Mouse (Mus musculus) cerebellum, postnatal 36 days (tissue): ENCODE measurements at regions not wholly inside any gene's neighbourhood (a gene's known extent, or its start where the extent isn't known, plus 50 kb on each side); places are given as distances from the start of the nearest gene placed in this dataset.
"Not testable (repeated sequence)": the region's sequence is repeated elsewhere in the genome, so short reads cannot be mapped to it uniquely, and the experiment has no call there.

Experiments
- DNase-seq, 2 experiments: peaks; one replicate each; pipeline ENCODE4 v3.0.0; 2021 to 2022; ENCODE audit warnings: mixed read lengths in 2 of 2

DNA sequence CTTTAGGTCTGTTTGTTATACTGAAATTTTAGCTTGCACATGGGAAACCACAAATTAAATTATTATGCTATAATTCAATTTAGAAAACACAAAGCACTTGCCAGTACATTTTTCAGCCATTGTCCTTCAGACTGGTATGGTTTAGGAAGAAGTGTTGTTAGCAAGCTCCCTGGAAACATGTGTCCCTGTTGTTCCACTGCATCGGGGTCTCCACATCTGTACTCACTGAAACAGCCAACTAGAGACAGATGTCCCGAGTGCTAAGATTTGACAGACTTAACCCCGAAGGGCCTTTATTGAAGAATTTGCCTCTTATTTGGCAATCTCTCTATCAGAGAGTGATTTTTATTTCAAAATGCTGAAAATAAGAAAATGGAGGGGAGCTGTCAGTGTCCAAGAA is 362.6 kb downstream of the Rfpl4b start:
- DNase-seq = no peak

DNA sequence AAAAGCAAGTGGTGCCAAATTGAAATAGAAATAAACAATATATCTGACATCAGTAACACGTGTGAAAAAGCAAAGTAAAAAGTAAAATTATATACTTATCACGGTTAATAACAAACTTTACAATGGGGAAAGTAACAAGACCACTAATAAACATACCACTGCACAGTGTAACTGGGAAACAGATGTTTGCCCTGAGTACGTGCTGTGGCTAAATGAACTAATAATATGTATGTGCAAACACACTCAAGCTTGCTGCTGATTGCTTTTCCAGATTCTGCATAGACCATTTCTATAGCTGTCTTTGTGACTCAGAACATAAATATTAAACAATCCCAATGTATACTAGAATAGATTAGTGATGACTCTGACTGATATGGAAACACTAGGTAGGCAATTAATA is 363.2 kb downstream of the Rfpl4b start:
- no peak for DNase-seq

DNA sequence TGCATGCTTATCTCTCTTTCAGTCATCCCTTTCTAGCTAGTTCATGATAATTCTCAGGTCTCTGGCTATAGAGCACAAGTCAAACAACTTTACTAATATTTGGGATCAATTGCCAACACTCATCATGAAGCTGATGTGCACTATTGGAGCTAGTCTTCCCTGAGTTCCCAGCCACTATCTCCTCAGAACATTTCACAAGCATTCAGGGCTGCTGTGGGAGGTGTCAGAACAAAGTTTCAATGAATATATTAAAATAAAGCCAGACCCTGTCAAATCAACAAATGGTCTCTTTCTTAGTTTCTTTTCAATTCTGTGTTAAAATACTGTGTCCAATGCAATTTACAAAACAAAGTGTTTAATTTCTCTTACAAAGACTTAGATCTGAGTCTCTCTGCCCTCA is 364.8 kb downstream of the Rfpl4b start:
- no peak for DNase-seq

DNA sequence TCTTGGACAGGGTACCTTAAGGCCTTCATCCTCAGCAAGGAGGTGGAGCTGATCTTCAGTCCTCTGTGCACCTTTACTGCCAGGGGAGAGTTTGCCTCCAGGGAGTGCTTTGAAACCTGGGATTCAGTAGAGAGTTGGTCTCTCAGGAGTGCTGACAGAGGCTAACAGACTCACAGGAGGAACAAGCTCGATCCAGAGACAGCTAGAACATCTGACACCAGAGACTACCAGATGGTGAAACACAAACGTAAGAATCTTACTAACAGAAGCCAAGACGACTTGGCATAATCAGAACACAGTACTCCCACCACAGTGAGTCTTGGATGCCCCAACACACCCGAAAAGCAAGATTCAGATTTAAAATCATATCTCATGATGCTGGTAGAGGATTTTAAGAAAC is 372.3 kb downstream of the Rfpl4b start:
- DNase-seq = no peak

DNA sequence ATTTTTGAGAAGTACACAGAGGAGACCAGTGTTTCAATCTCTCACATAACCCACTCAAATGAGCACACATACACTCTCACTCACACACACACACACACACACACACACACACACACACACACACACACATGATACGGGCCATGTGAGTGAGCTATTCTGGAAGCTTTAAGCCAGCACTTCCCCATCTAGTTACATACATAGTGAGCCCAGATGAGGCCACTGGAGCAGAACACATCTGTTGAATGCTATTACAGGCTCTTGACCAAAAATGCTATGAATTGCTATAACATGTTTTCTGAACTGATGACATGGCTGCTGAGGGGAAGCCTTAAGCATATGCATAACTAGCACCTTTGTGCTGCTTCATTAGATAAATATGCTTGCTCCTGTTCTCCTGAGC is 373.9 kb downstream of the Rfpl4b start:
- DNase-seq = no peak

DNA sequence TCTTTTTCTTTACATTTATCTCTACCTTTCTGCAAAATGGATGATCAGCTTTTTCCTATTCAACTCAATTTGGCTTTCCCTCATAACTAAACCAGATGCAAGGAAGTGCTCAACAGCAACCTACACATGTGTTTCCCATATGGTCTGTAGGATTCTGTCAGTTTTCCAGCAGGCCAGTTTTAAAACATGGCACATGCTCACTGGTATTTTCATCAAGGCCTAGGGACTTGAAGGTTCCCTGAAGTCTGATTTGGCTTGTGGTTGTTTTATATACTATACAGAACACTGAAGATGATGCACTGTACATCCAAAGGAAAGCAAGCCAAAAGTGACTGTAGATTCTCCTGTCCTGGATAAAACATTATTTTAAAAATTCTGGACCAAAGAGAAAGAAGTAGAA is 374.3 kb downstream of the Rfpl4b start:
- DNase-seq = no peak

DNA sequence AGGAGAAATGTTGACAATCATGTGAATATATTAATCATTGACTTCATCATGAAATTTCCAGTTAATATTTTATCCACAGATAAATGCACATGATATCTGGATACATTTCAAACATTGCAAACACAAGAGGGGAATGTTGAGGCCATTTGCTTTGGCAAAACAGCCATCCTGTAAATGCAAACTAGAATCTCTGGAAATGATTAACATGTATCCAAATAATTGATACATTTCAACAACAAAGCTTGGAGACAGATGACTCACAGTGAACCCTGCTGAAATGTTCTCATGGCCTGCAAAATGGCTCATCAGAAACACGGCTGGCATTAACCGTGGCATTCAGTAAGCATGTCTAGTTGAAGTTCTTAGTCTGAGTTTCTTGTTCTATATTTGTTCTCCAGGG is 382.3 kb downstream of the Rfpl4b start:
- DNase-seq = no peak

DNA sequence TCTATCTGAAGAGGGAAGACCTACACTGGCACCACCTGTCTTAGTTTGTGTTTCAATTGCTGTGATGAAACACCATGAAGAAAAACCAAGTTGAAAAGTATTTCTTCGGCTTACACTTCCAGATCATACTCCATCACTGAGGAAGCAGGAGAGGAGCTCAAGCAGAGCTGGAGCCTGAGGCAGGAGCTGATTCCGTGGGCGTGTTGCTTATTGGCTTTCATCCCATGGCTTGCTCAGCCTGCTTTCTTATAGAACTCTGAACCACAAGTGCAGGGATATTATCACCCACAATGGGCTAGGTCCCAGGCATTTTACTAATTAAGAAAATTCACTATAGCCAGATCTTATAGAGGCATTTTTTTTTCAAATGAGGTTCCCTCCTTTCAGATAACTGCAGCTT is 384.7 kb downstream of the Rfpl4b start:
- DNase-seq = no peak

DNA sequence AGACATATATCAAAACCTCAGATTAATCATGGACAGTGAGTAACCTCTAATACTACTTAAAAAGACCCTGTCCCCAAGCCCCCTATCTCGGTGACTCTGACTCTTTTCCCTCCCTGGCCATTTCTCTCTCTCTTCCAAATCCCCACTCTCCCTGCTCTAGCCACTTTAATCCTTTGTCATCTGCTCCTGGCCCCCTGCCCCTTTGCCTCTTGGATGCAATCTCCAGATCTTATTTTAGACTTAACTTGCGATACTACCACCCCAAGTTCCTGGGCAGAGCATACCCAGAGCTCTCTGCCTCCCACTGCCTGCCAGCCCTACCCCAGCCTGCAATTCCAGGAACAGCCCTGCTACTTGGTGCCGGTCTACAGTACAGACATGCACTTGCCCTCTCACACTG is 400.0 kb downstream of the Rfpl4b start:
- DNase-seq = no peak

DNA sequence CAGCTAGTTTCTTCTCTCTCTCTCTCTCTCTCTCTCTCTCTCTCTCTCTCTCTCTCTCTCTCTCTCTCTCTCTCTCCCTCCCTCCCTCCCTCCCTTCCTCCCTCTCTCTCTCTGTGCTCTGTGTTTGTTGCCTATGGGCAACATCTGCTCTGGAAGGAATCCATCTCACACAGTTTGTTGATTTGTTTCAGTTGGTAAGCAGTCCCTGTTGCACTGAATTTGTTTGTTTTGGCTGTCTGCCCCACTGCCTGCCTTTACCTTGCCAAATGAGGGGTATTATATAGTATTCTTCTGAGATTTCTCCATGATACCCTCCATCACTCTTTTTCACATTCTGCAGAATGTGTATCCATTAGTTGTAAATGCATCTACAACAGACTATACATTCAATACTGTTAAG is 401.8 kb downstream of the Rfpl4b start:
- DNase-seq = no peak

DNA sequence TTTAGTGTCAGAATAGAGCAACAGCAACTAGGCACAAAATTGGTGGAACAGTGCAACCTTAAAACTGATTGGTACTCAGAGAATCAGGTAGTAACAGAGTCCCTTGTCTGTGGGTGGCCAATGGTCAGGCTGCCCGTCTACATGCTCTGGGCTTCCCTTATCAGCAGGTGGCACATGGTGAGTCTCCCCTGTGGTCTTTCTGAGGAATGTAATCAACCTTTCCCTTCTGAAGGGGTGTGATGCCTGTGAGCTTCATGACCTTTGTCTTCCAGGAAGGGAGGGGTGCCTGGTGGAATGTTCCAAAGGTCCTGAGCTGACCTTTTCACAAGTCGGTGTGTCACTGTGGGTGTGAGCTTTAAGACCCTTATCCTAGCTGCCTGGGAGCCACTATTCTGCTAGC is 438.4 kb downstream of the Rfpl4b start:
- DNase-seq = no peak

DNA sequence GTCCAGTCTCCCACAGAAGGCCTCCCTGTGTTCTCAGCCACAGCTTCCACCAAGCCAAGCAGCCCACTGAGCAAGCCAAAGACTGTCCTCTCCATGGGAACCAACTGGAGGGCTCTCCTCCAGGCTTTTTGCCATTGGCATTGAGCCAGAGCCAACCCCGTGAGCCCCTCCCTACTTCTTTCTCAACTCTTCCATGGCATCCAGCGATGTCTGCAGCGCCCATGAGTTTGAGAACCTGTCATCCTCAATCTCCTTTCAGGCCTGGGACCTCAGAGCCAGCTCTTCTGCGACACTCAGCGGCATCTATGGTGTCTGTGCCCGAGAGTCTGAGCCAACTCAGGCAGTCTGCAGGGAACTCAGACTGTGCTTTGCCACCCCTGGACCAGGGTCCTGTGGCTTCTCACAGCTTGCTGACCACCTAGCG is 439.7 kb downstream of the Rfpl4b start:
- peak; percentile 17 to 30 for DNase-seq

DNA sequence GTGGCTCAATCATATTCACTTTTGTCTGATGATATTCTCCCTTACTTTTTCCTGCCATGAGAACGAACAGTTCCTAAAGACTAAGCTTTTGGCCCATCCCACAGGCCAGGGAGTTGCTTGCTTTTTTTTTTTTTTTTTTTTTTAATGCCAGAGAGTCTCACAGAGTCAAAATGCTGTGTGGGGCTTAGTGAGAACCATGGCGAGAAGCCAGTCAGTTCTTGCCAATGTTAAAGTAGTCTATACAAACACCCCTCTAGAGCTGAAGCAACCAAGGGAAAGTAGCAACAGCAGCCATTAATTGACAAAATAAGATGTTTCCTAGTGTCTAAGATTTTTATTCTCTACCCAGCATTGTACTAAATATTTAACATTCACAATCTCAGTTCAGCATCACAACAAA is 441.2 kb downstream of the Rfpl4b start:
- DNase-seq = no peak

DNA sequence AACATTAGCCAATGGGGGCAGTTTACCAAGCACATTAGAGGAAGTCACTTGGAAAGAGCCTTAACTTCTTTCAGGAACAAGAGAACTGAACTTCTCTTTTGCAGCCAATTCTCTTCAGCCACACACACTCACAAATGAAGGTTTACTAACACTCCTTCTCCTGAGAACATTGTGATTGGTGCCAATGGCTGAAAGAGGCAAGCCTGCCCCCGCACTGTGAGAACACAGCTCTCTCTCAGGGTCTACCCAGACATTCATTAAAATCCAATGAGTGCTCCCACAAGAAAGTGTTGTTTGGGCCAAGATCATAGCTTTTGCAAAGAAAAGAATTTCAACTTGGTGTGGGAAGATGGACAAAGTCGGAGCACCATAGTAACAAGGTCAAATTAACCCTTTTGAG is 454.8 kb downstream of the Rfpl4b start:
- no peak for DNase-seq

DNA sequence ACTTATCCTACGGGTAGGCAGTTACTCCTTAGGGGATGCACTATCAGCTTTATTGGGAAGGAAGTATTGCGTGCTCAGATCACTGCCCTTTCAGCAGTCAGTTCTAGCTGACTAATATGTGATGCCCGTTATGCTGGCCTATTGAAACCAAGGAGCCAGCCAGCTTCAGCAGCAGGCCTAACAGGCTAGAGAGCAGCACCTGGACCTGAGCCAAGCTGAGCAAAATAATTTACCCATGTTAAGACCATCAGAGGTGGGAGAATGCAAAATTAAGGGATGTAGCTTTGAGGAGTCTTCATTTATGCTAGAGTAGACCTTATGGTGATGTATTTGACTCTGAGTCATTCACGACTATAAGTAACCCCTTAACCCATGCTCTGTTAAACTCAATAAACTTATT is 456.7 kb downstream of the Rfpl4b start:
- DNase-seq = no peak

DNA sequence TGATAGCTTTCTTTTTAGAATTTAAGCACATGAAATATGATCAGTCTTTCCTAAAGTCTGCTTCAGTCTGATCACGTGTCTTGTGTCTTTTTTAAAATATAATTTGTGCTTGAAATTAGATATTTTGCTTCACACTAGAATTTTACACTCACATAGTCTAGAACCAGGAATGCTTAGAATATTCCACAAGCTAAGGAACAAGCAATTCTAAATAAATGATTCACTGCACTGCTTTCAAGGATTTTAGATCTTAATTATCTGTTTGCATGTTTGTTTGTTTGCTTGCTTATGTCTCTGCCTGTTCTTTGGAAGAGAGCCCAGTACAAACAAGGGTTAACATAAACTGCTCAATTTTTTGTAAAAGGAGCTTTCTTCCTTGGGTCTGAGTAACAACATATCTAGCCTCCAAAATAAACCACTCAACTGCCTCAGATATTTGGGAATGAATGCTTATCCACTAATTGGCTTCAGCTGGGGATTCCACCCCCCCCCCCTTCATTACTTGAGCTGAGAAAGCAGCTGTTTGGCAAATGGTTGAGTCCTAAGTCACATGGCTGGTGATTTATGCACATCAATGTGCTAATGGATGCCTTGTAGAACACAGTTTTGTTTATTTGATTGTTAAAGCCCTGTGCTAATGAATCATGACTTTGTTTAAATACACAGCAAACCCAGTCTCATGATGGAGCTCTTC is 463.9 kb downstream of the Rfpl4b start:
- no peak for DNase-seq

DNA sequence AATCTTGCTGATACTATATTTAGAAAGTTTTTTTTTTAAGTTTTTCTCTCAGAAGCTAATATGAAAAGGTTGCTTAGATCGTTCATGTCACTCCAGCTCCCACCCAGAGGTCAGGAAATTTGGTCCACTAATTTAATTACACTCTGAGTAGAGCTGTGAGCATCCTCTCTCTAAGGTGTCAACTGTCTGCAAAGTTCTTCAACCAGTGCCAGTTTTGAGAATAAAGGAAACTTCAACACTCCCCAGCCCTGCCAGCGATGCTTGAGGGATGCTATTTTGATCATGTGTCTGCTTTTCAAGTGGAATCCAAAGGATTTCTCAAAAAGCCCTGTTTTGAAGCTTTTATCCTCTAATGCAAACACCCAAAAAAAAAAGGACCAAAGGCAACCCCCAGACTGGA is 467.6 kb downstream of the Rfpl4b start:
- no peak for DNase-seq

DNA sequence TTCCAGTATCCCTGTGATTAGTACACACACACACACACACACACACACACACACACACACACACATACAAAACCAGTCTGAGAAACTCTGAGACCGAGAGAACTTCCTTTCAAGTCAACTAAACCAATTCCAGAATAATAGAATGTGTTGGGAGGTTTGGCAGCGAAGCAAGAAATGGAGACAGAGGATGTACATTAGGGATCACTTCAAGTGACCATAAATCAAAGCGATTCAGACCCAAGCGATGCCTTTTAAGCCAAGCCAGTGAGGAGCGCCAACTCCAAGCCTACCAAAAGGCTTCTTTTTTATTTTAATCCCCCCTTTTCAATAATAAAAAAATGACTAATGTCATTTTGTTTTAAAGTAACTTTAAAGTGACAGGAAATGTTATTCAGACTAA is 468.1 kb downstream of the Rfpl4b start:
- no peak for DNase-seq

DNA sequence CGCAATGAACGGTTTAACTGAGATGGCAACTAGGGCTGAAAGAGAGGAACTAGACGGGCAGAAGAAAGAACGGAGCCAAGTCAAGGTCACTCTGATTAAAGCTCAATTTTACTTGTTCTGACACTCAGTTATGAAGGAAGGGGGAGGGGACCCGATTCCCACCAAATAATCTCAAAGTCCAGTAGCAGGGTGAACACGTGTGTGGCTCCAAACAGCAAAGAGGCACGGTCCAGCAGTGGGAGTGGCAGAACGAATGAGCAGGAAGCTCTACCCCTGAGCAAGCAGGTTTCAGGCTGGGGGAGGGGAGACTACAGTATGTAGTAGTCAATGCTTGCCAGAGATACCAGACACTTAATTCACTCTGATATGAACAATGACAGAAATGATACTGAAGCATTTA is 474.6 kb downstream of the Rfpl4b start:
- not testable (repeated sequence) for DNase-seq

DNA sequence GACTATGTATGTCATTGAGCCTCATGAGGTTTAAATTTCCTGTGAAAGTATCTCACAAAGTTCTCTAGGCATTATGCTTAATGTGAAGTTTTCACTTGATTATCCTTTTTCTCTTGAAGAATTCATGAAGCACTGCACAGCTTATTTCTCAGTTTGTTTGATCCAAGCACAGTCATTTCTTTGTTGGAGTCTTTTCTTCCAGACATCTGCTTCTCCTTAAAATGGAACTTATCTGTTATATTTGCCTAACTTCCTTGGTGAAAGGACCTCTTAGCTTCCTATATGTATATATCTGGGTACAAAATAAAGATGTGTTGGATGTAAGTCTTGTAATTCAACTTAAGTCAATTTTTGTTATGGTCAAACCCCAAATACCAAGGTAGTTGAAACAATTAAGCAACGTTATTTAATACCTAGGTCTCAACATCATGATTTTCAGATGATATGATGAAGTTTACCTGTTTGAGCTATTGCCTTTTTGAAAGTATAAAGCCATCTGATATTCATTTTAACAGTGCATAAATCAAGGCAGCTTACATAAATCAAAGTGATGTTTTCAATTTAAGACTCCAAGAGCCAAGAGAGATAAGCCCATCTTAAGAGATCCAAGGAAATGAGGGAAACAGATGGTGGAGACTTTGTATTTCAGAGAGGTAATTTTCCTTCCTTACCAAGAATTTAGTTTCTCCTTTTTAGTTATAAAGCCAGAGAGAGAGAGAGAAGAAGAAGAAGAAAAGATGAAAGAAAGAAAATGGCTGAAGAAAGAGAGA is 481.0 kb downstream of the Rfpl4b start:
- no peak for DNase-seq

DNA sequence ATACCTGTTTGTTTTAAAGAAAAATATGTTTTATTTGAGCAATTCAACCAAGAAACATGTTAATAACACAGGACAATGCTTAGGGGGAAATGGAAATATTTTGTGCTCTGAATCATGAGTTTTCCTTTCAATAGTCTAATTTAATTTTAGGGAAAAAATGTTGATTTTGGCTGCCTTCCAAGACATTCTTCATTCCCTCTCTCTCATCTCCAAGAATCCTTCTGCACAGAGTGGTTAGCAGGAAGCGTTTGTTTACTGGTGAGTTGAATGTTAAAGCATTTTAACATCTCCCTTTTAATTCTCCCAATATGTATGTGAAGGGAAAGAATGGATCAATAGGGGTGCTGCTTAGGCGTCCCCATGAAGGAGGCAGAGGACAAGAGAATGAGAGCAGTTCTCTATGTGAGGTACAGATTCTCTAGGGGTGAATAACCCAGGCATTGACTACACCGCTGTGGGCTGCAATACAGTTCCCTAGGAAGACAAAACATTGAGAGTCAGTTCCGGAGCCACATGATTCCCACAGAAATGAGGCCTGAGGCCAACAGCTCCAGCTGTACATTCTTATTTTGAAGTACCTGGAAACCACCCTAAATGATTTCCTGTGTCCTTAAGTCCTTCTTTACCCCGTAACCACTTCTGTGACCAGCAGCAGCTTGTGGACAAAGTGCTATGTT is 512.7 kb downstream of the Rfpl4b start:
- DNase-seq = no peak

DNA sequence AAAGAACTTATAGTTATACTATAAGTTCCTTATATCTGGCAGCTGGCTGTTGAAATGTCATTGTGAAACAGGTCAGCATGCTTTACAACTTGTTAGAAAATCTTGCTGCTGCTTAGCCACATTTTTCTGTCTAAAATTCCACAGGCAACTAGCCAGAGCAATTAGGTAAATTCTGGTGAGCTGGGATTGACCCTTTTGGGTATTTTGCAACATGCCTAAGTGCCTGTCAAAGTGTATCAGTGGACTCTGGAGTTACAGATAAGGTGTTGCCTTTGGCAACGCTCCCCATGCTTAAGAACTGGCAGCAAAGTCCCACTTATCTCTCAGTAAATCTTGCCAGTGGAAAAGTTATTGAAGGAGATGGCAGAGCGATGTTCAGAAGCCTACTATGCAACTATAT is 525.9 kb downstream of the Rfpl4b start:
- DNase-seq = no peak

DNA sequence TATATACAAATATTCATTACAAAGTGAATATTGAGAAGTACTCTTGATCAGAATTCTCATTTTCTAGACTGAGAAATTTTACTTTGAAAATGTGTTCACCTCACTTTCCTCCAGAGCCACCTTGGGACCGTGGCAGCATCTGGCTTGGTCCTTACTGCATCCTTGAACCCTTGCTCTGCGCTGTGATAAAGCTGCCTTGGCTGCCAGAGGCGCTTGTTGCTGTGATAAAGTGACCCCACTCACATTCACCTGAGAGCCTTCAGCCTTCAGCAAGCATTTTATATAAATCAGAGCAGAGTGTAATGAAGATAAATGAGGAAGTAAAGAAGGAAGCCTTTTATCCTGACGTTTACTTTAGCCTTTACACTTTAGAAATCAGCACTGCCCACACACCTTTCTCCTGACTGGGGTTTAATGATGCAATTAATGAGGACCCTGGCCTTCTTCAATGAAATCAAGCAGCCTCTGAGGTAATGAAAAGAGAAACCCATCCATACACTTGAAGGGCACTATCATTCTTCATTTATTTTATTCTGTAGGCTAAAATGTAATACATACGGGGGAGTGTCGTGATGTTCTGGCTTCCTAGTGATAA is 532.8 kb downstream of the Rfpl4b start:
- DNase-seq = no peak

DNA sequence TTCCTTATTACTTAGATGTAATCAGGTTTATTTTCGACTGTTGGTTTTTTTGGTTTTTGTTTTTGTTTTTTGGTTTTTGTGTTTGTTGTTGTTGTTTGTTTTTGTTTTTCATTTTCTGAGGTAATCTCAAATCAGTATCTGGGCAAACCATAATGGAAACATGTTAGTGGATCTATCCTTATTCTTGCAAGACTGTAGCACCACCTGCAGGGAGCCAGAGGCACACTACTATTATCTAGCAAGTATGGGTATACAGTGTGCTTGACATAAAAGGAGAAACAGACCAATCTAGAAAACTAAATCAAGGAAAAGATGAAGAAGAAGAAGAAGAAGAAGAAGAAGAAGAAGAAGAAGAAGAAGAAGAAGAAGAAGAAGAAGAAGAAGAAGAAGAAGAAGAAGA is 552.4 kb downstream of the Rfpl4b start:
- peak; percentile 10 to 13 for DNase-seq
